Mouse (Mus musculus) midbrain, postnatal 0 days (tissue): ENCODE measurements around the gene Eme2. TPM values are rescaled to one million over a fixed set of nuclear protein-coding genes. Genes with fewer than 3 reads are reported as not detected.

Experiments
- ATAC-seq: fragments of 200-750 bp; cut with Nextera tagmentation; 2 replicates; pipeline ENCODE4 v1.8.0; 2017; ENCODE audit warnings: moderate number of reproducible peaks, mild to moderate bottlenecking, moderate TSS enrichment, moderate library complexity; ENCODE audit not compliant: low FRiP score
- DNase-seq: peaks from one replicate; pipeline ENCODE4 v3.0.0-alpha.2; 2015; ENCODE audit warnings: low spot score
- H3K27ac ChIP-seq: fragments of 300-500 bp; sonication (generic); 2 replicates; pipeline ENCODE4 v1.5.1; 2014; ENCODE audit warnings: low read depth, mild to moderate bottlenecking, low read length, mixed read lengths
- H3K27me3 ChIP-seq: fragments of 300-500 bp; sonication (generic); 2 replicates; pipeline ENCODE4 v1.6.1; 2014; ENCODE audit warnings: low read length, control low read depth, mixed read lengths; ENCODE audit not compliant: insufficient read depth
- H3K36me3 ChIP-seq: fragments of 300-500 bp; sonication (generic); 2 replicates; pipeline ENCODE4 v1.6.1; 2014; ENCODE audit warnings: low read length, control low read depth, mixed read lengths; ENCODE audit not compliant: insufficient read depth
- H3K4me1 ChIP-seq: fragments of 300-500 bp; sonication (generic); 2 replicates; pipeline ENCODE4 v1.6.1; 2014; ENCODE audit warnings: mild to moderate bottlenecking, control low read depth, antibody characterized with exemption, low read length, mixed read lengths; ENCODE audit not compliant: insufficient read depth
- H3K4me2 ChIP-seq: fragments of 300-500 bp; sonication (generic); 2 replicates; pipeline ENCODE4 v1.6.1; 2014; ENCODE audit warnings: low read depth, mild to moderate bottlenecking, low read length, mixed read lengths; ENCODE audit not compliant: poor library complexity, severe bottlenecking
- H3K4me3 ChIP-seq: fragments of 300-500 bp; sonication (generic); 2 replicates; pipeline ENCODE4 v1.5.1; 2014; ENCODE audit warnings: low read depth, mild to moderate bottlenecking, low read length, moderate library complexity
- H3K9ac ChIP-seq: fragments of 300-500 bp; sonication (generic); replicated peaks from 2 replicates; pipeline ENCODE4 v1.6.1; 2014; ENCODE audit warnings: mild to moderate bottlenecking, low read length, moderate library complexity, mixed read lengths; ENCODE audit not compliant: poor library complexity, severe bottlenecking
- H3K9me3 ChIP-seq: fragments of 300-500 bp; sonication (generic); 2 replicates; pipeline ENCODE4 v1.6.1; 2016; ENCODE audit warnings: low read length, control low read depth
- CTCF ChIP-seq: IDR thresholded peaks from 2 replicates; pipeline ENCODE4 v1.5.1; 2016; ENCODE audit warnings: antibody characterized with exemption, mild to moderate bottlenecking
- WGBS: fragments of 180-500 bp; shearing (Covaris S2); extraction: QIAGEN DNeasy Blood & Tissue Kit; methylation state at CpG from one replicate; pipeline ENCODE4 v1.1.7; 2014; 5-methylcytosine and 5-hydroxymethylcytosine counted together
- polyA plus RNA-seq: library from polyadenylated mRNA; unstranded; fragments of >200 nt; fragmentation: Nextera tagmentation; extraction: Ambion mirVana; gene quantifications from 2 replicates; pipeline ENCODE4 v1.2.1, GENCODE M21; 2015
- total RNA-seq: library from RNA; depleted of rRNA; stranded (reverse); fragments of >200 nt; gene quantifications from 2 replicates; pipeline ENCODE4 v1.2.3, GENCODE M21; 2014

The Eme2 gene
- total and polyA plus RNA-seq, 2 experiments from 2014 or later = 20.2 to 29.7 TPM

DNA sequence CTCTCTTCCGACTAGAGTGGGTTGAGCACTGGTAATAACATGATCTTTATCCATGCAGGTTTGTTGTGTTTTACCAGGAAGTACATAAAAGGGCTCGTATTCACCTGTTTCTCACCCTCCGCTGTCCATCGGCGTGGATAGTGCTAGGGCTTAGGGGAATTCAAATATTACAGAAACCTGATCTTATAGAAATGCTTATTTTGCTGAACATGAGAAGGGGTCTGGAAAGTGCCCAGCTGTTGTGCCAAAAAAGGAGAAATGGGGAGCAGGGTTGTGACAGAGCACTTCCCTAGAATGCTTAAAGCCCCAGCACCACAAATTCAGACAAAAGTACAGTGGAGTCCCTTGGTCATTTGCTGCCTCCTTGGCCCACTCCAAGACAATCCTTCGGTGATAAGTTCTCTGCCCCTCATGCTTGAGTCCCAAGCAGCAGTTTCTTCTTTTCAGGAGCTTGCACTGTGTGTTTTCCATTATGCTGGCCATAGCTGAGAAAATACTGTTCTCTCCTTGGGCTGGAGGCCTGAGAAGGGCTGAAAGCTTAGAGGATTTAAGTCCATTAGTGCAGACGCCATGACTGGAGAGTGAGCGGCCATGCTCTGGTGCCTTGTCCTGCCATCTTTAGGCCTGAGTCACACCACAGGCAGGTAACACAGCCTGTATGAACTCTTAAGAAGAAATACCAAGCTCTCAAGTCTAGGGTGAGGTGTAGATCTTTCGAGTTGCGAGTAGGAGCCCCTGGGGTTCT lies 43.3 kb downstream of the Eme2 start:
- Histone ChIP-seq H3K4me1 (peaks cover 6% of the 10 kb centered on the region; the same call in 1 of the 2 replicates), H3K9ac (peak overlapping the region; percentile 74; the same call in 1 of the 2 replicates), H3K4me3 (peak overlapping the region; percentile 84), H3K9me3 (no peaks in the 10 kb centered on the region), H3K4me2 (peak overlapping the region; percentile 83), H3K27ac (no peak overlapping the region), H3K27me3 (no peaks in the 10 kb centered on the region), H3K36me3 (peaks cover 18% of the 10 kb centered on the region)
- ATAC-seq = no peak
- no peak for TF ChIP-seq CTCF
- WGBS = 77% methylated on average over 10 of the region's 10 CpGs
- no peak for DNase-seq

DNA sequence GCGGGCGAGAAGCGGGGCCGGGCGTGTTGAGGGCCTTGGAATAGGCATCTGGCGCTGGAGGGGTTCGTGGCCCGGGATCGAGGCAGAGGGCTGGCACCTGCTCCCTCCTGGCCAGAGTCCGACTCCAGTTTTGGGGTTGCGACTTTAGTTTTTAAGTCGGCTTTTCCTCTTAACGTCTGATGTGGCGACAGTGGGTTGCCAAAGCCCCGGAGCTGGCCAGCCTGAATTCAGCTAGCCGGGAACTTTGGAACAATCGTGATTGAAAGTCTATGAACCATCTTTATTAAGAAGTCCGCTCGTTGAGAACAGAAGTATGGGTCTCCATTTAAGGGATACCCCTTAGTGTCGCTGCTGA lies 44.1 kb downstream of the Eme2 start:
- H3K36me3 ChIP-seq = peaks cover 13% of the 10 kb centered on the region; the same call in 1 of the 2 replicates
- WGBS = 0% methylated on average over 20 of the region's 20 CpGs
- peak overlapping the region; percentile 74 for H3K9ac ChIP-seq
- no peak for TF ChIP-seq CTCF
- peaks cover 6% of the 10 kb centered on the region; the same call in 1 of the 2 replicates for H3K4me1 ChIP-seq
- H3K9me3 ChIP-seq = no peaks in the 10 kb centered on the region
- H3K27me3 ChIP-seq = no peaks in the 10 kb centered on the region
- H3K27ac ChIP-seq = peak overlapping the region; percentile 93
- H3K4me2 ChIP-seq = peak overlapping the region; percentile 83
- ATAC-seq = no peak
- H3K4me3 ChIP-seq = peak overlapping the region; percentile 84
- DNase-seq = no peak

- Histone ChIP-seq H3K4me2 (peak within 1 kb of the TSS; percentile 95), H3K9me3 (no peaks in the 10 kb centered on the region), H3K36me3 (peaks cover 8% of the 10 kb centered on the region; the same call in 1 of the 2 replicates), H3K4me3 (peak within 1 kb of the TSS; percentile 84), H3K27ac (peak within 1 kb of the TSS; percentile 93), H3K27me3 (no peaks in the 10 kb centered on the region), H3K4me1 (peaks cover 6% of the 10 kb centered on the region; the same call in 1 of the 2 replicates), H3K9ac (peak within 1 kb of the TSS; percentile 80)
- TF ChIP-seq CTCF = peak; percentile 20; the same call in 1 of the 2 replicates
- ATAC-seq = peak; percentile 100
- under 1% methylated on average over 58 of the region's 58 CpGs for WGBS
- peak; percentile 99 for DNase-seq
Observed at GRCm38 (mm10) chr17:24850065-24850772, 44.7 kb downstream of the Eme2 start, which contains the start of gene Fahd1. Gene Fahd1, minus strand, starts transcription at chr17:24850364.

- ATAC-seq = no peak
- peak overlapping the region; percentile 95 for H3K4me2 ChIP-seq
- TF ChIP-seq CTCF = peak; percentile 67
- no peak for DNase-seq
- peak overlapping the region; percentile 93 for H3K27ac ChIP-seq
- H3K36me3 ChIP-seq = peaks cover 8% of the 10 kb centered on the region; the same call in 1 of the 2 replicates
- no peaks in the 10 kb centered on the region for H3K9me3 ChIP-seq
- 0% methylated on average over 21 of the region's 21 CpGs for WGBS
- H3K4me3 ChIP-seq = peak overlapping the region; percentile 84
- peak overlapping the region; percentile 80 for H3K9ac ChIP-seq
- H3K4me1 ChIP-seq = peaks cover 6% of the 10 kb centered on the region; the same call in 1 of the 2 replicates
- H3K27me3 ChIP-seq = no peaks in the 10 kb centered on the region
Observed at GRCm38 (mm10) chr17:24849733-24850064, 45.2 kb downstream of the Eme2 start.

- H3K4me2 ChIP-seq = peak overlapping the region; percentile 95
- no peak overlapping the region for H3K27ac ChIP-seq
- H3K4me3 ChIP-seq = peak overlapping the region; percentile 84
- DNase-seq (no peak), ATAC-seq (no peak)
- no peaks in the 10 kb centered on the region for H3K27me3 ChIP-seq
- TF ChIP-seq CTCF = no peak
- H3K9ac ChIP-seq = no peak overlapping the region
- peaks cover 6% of the 10 kb centered on the region; the same call in 1 of the 2 replicates for H3K4me1 ChIP-seq
- peaks cover 8% of the 10 kb centered on the region; the same call in 1 of the 2 replicates for H3K36me3 ChIP-seq
- H3K9me3 ChIP-seq = no peaks in the 10 kb centered on the region
Observed at GRCm38 (mm10) chr17:24848600-24849031, 46.3 kb downstream of the Eme2 start.

DNA sequence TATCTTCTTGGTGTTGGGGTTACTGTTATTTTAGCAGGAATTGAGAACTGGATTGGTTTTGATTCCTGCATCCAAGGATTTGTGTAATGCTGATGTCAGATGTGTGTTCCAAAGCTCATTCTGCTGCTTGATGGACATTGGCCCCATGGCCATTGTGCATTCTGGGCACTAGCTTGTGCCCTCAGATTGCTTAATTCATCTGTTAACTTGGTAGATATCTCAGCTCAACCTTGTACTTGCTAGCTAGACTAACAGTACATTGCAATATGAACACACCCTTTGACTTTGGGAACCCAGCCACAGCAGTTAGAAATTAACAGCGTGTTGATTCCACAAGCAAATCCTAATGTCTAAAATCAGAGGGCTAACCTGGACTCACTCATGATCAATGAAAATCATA lies 47.5 kb downstream of the Eme2 start:
- no peaks in the 10 kb centered on the region for H3K36me3 ChIP-seq
- no peak overlapping the region for H3K4me2 ChIP-seq
- no peak for TF ChIP-seq CTCF
- 96% methylated on average over 1 of the region's 1 CpGs for WGBS
- peaks cover 6% of the 10 kb centered on the region; the same call in 1 of the 2 replicates for H3K4me1 ChIP-seq
- H3K27me3 ChIP-seq = no peaks in the 10 kb centered on the region
- no peak overlapping the region for H3K27ac ChIP-seq
- ATAC-seq (no peak), DNase-seq (no peak)
- H3K4me3 ChIP-seq = no peak overlapping the region
- H3K9me3 ChIP-seq = no peaks in the 10 kb centered on the region
- no peak overlapping the region for H3K9ac ChIP-seq
